Mouse (Mus musculus): ENCODE measurements around the gene Serpine1. TPM values are rescaled to one million over a fixed set of nuclear protein-coding genes. Genes with fewer than 3 reads are reported as not detected.

Gene Serpine1
- total and polyA plus RNA-seq, 2 experiments = 0.32 to 0.83 TPM

DNA sequence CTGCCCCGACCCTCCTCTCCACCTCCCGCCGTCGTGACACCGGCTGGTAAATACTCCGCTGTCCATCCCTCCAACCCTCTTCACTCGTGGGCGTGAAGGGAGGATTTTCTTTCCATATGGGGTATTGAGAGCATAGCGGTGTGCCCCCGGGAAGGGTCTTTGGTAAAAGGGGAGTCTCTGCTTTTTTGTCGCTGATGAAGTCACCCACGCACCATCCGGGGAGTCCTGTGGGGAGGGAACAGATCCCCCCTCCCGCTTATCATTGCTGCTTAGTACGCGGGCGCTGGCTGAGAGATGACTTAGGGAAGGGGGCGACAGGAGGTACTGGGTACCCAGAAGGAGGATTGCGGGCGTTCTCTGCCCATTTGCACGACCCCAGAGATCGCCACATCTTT is 41.7 kb downstream of the Serpine1 start:
- H3K4me3 ChIP-seq (ENCODE audit: insufficient read depth, low read depth, low read length) = no peak overlapping the region
- TF ChIP-seq POLR2A (IDR thresholded peaks at IDR 0.05; ENCODE audit: extremely low read depth, insufficient read depth, low read length) = no peak
- TF ChIP-seq CTCF (IDR thresholded peaks at IDR 0.05; ENCODE audit: low read depth, low read length) = no peak
- no peaks in the 10 kb centered on the region for H3K79me2 ChIP-seq (ENCODE audit: control insufficient read depth, insufficient read depth, low read length)
- H3K4me1 ChIP-seq (ENCODE audit: control insufficient read depth, insufficient read depth, low read length) = peaks cover 8% of the 10 kb centered on the region
- H3K36me3 ChIP-seq (ENCODE audit: control insufficient read depth, insufficient read depth, low read length) = no peaks in the 10 kb centered on the region
- H3K27me3 ChIP-seq (ENCODE audit: control insufficient read depth, insufficient read depth, low read length) = peaks cover 24% of the 10 kb centered on the region
- 20% methylated on average over 22 of the region's 22 CpGs for WGBS
- H3K27ac ChIP-seq (replicated peaks; ENCODE audit: insufficient read depth, low read depth, low read length) = no peak overlapping the region
- no peak for DNase-seq (ENCODE audit: extremely low read depth, low read depth, low spot score)
- H3K9ac ChIP-seq (ENCODE audit: low read depth, low read length) = no peak overlapping the region

- WGBS = under 1% methylated on average over 52 of the region's 52 CpGs
- peaks cover 8% of the 10 kb centered on the region for H3K4me1 ChIP-seq (ENCODE audit: control insufficient read depth, insufficient read depth, low read length)
These were observed 42.2 kb downstream of the Serpine1 start for GRCm38 (mm10) chr5:137029643-137030415.

GRCm38 (mm10) chr5:137029273-137029585 is 42.8 kb downstream of the Serpine1 start:
- DNase-seq (ENCODE audit: extremely low read depth, low read depth, low spot score) = no peak
- Histone ChIP-seq H3K9ac (ENCODE audit: low read depth, low read length) (no peak overlapping the region), H3K4me3 (ENCODE audit: insufficient read depth, low read depth, low read length) (no peak overlapping the region), H3K4me1 (ENCODE audit: control insufficient read depth, insufficient read depth, low read length) (peaks cover 8% of the 10 kb centered on the region), H3K36me3 (ENCODE audit: control insufficient read depth, insufficient read depth, low read length) (no peaks in the 10 kb centered on the region), H3K27ac (replicated peaks; ENCODE audit: insufficient read depth, low read depth, low read length) (no peak overlapping the region), H3K27me3 (ENCODE audit: control insufficient read depth, insufficient read depth, low read length) (peaks cover 24% of the 10 kb centered on the region), H3K79me2 (ENCODE audit: control insufficient read depth, insufficient read depth, low read length) (no peaks in the 10 kb centered on the region)
- TF ChIP-seq CTCF (IDR thresholded peaks at IDR 0.05; ENCODE audit: low read depth, low read length) = no peak
- TF ChIP-seq POLR2A (IDR thresholded peaks at IDR 0.05; ENCODE audit: extremely low read depth, insufficient read depth, low read length) = no peak
- 3% methylated on average over 8 of the region's 8 CpGs for WGBS

More at GRCm38 (mm10) chr5:137029643-137030415, 42.2 kb downstream of the Serpine1 start:
- peak; percentile 73 for DNase-seq (ENCODE audit: extremely low read depth, low read depth, low spot score)
- no peaks in the 10 kb centered on the region for H3K79me2 ChIP-seq (ENCODE audit: control insufficient read depth, insufficient read depth, low read length)
- peaks cover 24% of the 10 kb centered on the region for H3K27me3 ChIP-seq (ENCODE audit: control insufficient read depth, insufficient read depth, low read length)
- TF ChIP-seq POLR2A (IDR thresholded peaks at IDR 0.05; ENCODE audit: extremely low read depth, insufficient read depth, low read length) = no peak
- 0 out of 2 replicates have a peak, but pooled peaks have one; percentile 4 for TF ChIP-seq CTCF (IDR thresholded peaks at IDR 0.05; ENCODE audit: low read depth, low read length)
- H3K27ac ChIP-seq (replicated peaks; ENCODE audit: insufficient read depth, low read depth, low read length) = no peak overlapping the region
- no peaks in the 10 kb centered on the region for H3K36me3 ChIP-seq (ENCODE audit: control insufficient read depth, insufficient read depth, low read length)
- no peak overlapping the region for H3K9ac ChIP-seq (ENCODE audit: low read depth, low read length)
- H3K4me3 ChIP-seq (ENCODE audit: insufficient read depth, low read depth, low read length) = no peak overlapping the region

DNA sequence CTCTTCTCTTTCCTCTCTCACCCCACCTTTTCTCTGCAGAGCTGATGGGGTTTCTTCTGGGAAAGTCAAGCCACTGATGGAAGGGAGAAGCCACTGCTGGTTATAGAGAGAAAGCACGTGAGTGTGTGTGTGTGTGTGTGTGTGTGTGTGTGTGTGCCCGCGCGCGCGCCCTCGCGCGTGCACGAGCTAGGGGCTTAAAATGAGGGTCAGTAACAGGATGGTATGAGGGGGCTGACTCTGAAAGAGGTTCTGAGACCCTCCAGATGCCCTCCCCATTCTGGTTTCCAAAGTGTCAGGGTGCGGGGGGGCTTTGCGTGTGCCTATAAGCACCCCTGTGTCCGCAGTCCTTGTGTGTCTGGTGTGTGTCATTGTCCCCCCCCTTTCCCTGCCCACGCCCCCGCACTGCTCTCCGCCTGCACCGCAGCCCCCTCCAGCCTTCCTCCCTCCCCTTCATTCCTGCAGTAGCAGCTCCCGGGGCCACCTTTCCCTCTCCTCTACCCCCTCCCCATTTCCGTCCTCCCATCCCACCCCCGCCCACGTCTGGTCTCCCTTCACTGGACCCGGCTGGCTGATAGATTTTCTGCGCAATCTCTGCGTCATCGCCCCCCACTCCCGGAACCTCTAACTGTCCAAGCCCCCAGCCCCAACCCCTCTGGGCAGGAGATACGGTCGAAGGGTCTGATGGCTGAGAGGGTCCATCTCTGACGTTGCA is 43.4 kb downstream of the Serpine1 start:
- TF ChIP-seq CTCF (IDR thresholded peaks at IDR 0.05; ENCODE audit: low read depth, low read length) (no peak), POLR2A (IDR thresholded peaks at IDR 0.05; ENCODE audit: extremely low read depth, insufficient read depth, low read length) (no peak)
- no peak overlapping the region for H3K27ac ChIP-seq (replicated peaks; ENCODE audit: insufficient read depth, low read depth, low read length)
- no peak for DNase-seq (ENCODE audit: extremely low read depth, low read depth, low spot score)
- H3K4me1 ChIP-seq (ENCODE audit: control insufficient read depth, insufficient read depth, low read length) = peaks cover 8% of the 10 kb centered on the region
- H3K27me3 ChIP-seq (ENCODE audit: control insufficient read depth, insufficient read depth, low read length) = peaks cover 24% of the 10 kb centered on the region
- H3K9ac ChIP-seq (ENCODE audit: low read depth, low read length) = no peak overlapping the region
- H3K36me3 ChIP-seq (ENCODE audit: control insufficient read depth, insufficient read depth, low read length) = no peaks in the 10 kb centered on the region
- H3K79me2 ChIP-seq (ENCODE audit: control insufficient read depth, insufficient read depth, low read length) = no peaks in the 10 kb centered on the region
- 10% methylated on average over 26 of the region's 29 CpGs for WGBS
- no peak overlapping the region for H3K4me3 ChIP-seq (ENCODE audit: insufficient read depth, low read depth, low read length)

DNA sequence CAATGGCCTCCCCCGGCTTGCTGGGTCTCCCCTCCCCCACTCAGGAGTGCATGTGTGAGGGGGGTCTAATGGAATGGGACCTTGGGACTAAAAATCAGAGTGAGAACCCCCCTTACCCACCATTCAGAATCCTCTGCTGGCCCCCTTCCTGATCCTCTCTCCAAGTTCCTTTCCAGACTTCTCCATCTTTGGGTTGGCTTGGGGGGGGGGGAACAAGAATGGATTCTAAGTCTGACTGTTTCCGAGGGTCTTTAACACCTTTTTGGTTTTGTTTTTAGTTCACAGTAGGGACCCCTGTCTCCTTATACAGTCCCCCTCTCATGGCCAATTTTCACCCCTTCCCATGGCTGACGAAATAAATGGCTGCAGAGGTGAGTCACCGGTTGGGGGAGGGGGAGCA is 46.0 kb downstream of the Serpine1 start, which contains the start of gene Vgf:
Gene Vgf (plus strand): TSS at position 301 of the 400 bp plus-strand sequence.
- peaks cover 12% of the 10 kb centered on the region for H3K27me3 ChIP-seq (ENCODE audit: control insufficient read depth, insufficient read depth, low read length)
- TF ChIP-seq POLR2A (IDR thresholded peaks at IDR 0.05; ENCODE audit: extremely low read depth, insufficient read depth, low read length) (no peak), CTCF (IDR thresholded peaks at IDR 0.05; ENCODE audit: low read depth, low read length) (no peak)
- WGBS = 9% methylated on average over 4 of the region's 4 CpGs

More for the DNA sequence above, 46.0 kb downstream of the Serpine1 start, which contains the start of gene Vgf:
- no peak for DNase-seq (ENCODE audit: extremely low read depth, low read depth, low spot score)
- H3K36me3 ChIP-seq (ENCODE audit: control insufficient read depth, insufficient read depth, low read length) = no peaks in the 10 kb centered on the region
- H3K4me3 ChIP-seq (ENCODE audit: insufficient read depth, low read depth, low read length) = no peak within 1 kb of the TSS
- 0 out of 2 replicates have a peak, but pooled peaks cover 2% of the 10 kb centered on the region for H3K4me1 ChIP-seq (ENCODE audit: control insufficient read depth, insufficient read depth, low read length)
- H3K27ac ChIP-seq (replicated peaks; ENCODE audit: insufficient read depth, low read depth, low read length) = no peak within 1 kb of the TSS
- no peak within 1 kb of the TSS for H3K9ac ChIP-seq (ENCODE audit: low read depth, low read length)
- H3K79me2 ChIP-seq (ENCODE audit: control insufficient read depth, insufficient read depth, low read length) = no peaks in the 10 kb centered on the region
